Mouse (Mus musculus): ENCODE data around the gene M1ap.

Gene M1ap

DNA sequence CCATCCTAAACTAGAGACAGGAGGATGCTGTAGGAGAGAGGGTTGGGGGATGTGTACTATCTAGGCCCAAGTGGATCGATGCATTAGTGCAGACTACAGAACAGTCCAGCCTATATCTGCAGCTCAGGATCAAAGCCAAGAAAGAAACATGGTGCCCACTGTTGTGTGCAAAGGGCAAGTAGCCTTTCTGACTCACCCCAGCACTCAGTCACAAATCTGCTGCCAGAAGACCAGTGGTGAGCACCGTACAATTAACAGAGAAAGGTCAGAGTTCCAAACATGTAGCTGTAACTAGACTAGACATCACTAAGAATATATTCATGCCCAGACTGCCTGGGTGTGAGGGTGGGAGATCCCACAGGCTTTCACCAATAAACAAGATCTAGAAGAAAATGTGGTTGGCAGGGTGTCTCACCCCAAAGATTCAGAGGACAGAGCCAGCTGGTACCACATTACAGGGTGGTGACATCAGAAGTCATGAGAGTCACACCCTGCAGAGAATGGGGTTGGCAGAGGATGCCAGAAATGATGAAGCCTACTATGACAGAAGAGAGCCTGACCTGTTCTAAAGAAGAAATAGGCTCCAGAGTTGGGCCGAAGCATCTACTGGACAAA is 12.0 kb upstream of the M1ap start:
- DNase-seq (ENCODE audit: low spot score in 2 of 2) = no peak

DNA sequence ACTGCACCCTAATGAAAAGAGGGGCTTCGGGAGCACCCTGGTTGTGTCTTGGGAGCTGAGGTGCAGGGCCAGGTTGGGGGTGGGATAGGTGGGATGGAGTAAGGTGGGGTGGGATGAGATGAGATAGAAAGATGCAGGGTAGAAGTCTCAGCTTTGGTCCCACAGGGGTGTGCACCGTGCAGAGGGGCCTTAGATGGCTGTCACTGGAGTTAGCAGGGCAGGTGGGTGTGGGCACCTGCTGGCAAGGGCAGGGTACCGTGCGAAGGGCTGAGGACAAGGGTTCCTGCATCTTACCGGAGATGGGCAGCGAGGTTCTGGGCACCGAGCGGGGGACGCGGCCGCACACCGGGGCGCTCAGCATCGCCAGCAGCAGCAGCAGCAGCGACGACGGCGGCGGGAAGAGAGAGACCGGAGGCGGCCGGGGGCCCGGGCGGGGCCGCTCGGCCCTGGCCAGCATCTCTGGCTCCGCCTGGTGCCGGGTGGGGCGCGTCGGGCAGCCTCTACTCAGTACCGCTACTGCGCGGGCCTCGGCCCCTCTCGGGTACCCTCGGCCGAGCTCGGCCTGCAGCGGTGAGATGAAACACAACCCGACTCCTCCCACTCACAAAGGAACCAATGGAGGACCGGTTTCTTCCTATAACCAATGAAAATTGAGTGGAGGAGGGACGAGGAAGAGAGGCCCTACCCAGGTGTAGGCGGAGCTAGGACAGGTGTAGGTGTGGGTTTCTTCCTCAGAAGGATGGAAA is 7.4 kb upstream of the M1ap start, which contains the start of gene Sema4f:
Sema4f (minus strand) TSS at position 603 of the 746 bp plus-strand sequence.
- DNase-seq (ENCODE audit: low spot score in 2 of 2) = peak in 1 of 2 experiments; percentile 20

DNA sequence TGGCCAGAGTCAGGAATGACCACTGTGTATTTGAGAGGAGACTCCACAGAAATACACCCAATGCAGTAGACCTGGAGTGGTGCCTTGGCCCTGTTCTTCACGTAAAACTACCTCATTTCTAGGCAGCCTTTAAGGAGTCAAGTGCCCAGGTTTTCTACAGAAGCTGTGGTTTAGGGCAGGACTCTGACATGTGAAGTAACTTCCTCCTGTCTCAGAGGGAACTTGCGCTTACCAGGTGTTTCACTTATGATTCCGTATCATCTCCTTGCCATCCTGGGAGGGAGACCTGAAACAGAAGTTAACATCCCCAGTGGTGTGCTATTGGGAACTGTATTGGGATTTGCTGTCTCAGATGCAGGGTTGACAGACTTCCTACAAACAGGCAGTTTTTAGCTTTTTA is 5.9 kb upstream of the M1ap start:
- no peak for DNase-seq (ENCODE audit: low spot score in 2 of 2)

DNA sequence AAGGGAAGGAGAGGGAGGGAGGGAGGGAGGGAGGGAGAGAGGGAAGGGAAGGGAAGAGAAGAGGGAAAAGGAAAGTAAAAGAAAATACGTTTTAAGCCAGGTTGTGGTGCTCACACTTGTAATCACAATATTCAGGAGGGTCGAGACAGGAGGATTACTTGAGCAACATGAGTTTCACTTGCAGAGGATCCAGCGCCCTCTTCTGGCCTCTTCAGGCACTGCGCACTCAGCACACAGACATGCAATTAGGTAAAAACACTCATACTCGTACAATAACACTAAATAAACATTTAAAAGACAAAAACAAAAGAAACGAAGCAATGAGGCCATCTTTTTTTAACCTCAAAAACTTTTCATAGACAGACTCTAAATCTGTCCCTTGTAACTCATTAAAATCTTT is 952 bp upstream of the M1ap start:
- DNase-seq (ENCODE audit: low spot score in 2 of 2) = no peak

DNA sequence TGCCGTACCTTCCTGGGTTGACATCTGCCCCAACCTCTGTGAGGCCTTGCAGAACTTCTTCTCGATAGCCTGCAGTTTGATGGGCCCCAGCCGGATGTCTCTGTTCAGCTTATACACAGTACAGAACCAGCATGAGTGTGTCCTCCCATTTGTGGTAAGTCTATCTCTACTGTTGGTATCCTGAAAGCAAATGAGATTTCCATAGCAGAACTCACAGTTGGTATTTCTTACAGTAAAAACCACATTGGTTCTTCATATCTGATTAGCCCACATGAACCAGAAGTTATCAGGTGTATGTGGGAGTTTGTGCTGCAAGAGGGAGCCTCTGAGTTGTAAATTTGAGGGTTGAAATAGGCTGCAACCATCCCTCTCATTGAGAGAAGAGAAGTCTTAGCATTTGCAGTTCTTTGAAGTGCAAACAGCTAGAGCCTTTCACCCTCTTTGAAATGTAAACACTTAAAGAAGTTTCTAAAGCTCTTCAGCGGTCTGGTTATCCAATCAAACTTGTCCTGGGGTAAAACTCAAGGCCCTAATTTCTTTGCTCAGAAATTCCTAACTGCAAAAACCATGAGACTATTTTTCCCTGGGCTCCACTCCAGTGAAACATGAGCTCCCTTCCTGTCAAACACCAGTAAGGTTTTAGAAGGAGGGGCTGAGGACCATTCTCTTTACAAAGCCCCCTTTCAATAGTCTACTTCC is 10.0 kb downstream of the M1ap start:
- DNase-seq (ENCODE audit: low spot score in 2 of 2) = no peak

DNA sequence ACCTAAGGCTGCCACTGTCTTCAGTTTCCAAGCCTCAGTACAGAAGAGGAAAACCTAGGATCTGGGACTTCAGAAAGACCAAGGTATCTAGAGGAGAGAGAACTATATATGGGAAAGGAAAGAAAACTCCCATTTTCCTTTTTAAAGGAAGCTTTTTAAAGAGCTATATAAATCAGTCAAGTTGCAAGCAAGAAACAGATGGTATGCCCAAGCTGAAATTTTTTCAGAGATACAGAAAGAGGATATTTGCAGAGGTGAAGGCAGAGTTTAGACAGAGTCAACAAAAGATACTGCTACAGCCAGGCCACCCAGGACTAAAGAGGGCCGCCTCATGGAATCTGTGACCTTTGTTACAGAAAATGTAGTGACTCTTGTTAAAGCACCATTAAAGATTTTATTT is 15.0 kb downstream of the M1ap start:
- no peak for DNase-seq (ENCODE audit: low spot score in 2 of 2)

DNA sequence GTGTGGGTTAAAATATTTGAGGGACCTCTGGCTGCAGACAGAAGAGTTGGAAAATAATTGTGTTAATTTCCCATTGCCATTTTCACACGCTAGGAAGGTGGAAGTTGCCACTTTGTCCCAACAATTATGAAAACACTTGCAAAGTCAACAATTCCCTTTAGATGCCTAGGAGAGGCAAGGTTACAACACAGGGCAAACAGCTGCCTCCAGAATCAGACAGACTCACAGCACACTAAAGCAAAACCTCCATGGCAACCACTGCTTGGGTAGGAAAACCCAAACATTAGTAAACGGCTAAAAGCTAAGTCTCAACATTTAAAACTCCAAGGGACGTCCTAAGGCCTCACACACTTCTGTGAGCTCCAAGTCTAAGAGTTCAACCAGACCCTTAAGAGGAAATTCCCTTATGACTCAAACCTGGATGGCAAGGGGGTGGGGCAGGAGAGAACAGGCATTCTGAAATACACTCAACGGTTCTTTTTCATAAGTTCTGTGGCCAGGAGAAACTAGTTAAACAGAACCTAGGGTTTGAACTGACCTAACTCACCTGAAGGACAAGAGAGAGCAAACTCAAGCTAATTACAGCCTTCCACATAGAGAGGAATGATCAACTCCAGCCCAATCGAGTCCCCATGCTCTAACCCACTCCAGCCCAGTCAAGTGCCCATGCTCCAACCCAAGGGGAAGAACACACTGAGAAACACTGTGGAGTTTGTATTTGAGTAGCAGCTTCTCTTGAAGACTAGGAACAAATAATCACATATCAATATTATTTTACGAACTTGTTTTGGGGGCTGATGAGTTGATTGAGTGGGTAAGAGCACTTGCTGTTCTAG is 22.8 kb downstream of the M1ap start:
- DNase-seq (ENCODE audit: low spot score in 2 of 2) = no peak

DNA sequence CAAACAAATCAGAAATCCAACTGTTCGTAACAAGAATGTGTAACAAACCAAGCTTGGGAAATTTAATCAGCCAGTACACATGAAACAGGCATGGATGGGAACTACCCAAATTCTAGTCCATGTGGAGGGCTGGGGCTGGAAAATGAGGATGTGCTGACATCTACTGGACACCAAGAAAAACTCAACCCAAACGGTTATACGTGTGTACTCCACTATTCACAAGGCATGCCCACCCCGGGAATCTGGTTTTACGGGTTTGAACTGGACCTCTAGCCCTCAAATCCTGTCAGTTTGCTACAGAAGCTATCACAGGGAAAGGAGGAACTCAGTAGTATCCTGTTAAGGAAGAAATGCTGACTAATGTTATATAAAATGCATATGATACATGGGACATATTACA is 24.3 kb downstream of the M1ap start:
- DNase-seq (ENCODE audit: low spot score in 2 of 2) = peak; percentile 18 to 39

DNA sequence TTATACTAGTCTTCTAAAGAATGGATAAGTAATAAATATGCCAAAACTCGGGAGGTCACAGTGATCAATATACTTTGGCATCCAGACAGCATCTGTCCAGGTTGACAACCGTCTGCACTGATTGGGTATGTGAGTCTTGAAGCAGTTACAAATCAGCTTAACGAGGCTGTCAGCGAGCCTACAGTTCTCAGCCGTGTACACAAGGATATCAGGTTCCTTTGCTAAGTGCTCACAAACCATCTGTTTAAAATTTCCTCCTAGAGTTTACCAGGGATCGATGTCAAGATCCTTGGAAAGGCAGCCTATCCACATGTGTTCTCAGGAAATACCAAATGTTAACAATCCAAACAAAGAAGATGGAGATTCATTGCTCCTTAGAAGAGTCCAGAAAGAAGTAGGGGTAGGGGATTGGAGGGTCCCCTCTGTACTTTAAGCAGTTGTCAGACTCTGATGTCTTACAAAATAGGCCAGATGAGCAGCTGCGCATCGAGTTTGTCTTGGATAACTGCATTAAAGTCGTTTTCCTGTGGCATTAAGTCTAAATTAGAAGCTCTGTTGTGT is 40.8 kb downstream of the M1ap start:
- DNase-seq (ENCODE audit: low spot score in 2 of 2) = no peak

DNA sequence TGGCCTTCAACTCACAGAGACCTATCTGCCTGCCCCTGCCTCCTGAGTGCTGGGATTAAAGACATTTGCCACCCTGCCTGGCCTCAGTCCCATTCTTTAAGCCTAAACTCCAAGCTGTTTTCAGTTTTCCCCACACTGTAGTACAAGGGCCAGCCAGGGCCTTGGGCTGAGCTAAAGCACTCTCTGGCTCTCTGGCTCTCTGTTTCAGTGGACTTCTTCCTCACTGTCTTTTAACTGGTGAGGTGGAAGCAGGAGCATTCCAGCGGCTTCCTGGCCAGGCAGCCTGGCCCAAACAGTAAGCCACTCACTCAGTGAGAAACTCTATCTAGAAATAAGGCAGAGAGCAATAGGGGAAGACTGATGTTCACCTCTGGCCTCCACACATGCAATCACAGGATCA is 47.0 kb downstream of the M1ap start:
- DNase-seq (ENCODE audit: low spot score in 2 of 2) = no peak

DNA sequence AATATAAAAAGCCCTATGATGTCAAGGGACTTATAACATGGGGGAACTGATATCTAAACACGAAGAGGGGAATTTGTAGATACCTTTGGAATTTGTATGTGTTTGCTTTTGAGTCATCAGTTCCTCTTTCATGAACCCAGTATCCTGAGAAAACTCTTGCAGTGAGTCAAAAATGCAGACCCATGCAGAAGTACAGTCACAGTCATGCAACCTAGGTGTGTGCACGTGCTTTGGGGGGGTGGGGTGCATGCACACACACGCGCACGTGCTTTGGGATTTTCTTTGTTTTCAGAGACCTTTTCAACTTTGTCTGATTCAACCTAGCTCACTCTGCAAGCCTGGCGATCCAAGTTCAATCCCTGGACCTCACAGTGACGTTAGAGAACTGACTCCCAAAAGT is 47.7 kb downstream of the M1ap start:
- DNase-seq (ENCODE audit: low spot score in 2 of 2) = no peak

DNA sequence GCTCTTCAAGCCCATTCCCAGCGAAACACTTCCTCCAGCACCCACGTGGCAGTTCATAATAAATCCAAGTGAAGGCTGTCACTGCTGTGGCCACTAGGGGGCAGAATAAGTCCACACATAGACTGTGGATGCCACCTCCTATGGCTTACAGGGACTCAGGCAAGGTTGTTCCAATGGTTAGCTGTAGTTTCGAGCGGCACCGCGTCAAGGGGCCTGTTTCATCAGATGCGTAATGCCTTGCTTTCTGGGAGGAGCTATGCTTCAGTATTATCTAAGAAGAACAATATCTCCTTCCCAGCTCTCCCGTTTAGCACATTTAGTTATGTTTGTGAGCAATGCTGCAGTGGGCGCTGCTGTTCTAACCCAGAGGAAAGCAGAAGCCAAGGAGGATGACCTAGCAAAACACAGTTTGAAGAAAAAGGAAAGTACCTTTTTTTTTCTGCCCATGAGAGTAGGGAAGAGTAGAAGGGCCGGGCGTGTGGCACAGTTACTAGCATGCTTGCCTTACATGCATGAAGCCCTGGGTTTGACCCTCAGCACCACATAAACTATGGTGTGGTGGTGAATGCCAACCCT is 50.1 kb downstream of the M1ap start:
- DNase-seq (ENCODE audit: low spot score in 2 of 2) = peak; percentile 75 to 89

DNA sequence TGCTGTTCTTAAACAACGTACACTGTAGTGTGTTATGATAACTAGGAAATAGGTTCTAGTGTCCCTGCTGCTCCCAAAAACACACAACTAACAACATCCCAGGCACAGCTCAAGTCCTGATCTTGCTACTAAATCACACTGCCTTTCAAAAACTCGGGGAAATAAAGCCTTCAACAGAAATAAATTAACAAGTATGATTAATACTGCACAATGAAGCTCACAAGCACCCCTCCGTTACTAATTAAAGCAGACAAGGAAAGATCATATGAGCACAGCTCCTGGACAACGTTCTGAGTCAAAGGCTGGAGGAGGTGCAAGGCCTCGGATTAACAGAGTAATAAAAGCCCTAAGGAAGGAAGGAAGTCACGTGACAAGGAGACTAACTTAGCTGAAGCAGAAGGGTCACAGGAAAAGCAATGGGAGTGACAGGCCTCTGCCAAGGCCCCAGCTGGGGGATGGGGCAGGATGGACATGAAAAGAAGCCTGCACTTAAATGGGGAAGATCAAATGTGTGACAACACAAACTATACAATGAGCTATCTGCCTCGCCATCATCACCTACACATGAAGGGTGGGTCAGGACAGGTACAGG is 50.9 kb downstream of the M1ap start:
- DNase-seq (ENCODE audit: low spot score in 2 of 2) = no peak

DNA sequence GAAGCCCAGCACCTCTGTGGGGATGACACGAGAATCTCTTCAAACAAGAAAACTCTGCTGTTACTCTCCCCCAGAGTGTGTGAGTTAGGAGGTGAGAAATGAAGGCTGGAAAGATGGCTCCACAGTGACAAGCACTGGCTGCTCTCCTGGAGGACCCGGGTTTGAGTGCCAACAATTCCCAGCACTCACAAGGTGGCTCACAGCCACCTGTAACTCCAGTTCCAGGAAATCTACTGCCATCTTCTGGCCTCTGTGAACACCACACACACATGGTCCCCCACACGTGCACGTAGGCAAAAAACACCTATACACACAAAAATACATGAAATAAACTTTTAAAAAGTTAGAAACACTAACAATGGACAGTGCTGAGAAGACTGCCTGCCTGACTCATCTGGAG is 51.6 kb downstream of the M1ap start:
- no peak for DNase-seq (ENCODE audit: low spot score in 2 of 2)

DNA sequence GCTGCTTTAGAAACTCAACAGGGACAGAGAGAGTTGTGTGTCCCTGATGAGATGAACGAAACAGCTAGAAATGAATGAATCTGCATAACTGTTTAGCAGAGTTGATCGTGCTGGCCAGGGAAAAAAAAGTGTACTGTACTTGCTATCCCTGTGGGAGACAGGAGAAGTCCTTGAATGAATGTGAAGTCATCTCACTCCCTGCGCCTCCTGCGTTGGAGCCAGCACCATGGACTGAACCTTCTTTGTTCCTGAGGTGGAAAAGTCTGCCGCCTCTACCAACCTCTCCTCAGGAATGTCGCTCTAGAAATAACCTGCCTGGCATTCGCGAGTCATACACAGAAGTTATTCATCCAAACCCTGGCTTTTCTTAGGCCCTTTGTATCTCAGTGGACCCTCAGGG is 53.3 kb downstream of the M1ap start:
- no peak for DNase-seq (ENCODE audit: low spot score in 2 of 2)

DNA sequence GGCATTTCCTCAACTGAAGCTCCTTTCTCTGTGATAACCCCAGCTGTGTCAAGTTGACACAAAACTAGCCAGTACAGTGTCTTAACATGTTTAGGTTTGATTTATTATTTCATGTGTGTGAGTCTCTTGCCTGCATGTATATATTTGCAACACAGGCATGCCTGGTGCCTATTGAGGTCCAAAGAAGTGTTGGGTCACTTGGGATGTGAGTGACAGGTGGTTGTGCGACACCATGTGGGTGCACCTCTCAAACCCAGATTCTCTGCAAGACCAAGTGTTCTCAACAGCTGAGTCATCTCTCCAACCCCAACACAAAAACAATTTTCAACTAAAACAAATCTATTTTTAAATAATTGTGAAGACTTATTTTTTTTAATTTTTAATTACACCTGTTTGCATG is 56.4 kb downstream of the M1ap start:
- DNase-seq (ENCODE audit: low spot score in 2 of 2) = no peak

DNA sequence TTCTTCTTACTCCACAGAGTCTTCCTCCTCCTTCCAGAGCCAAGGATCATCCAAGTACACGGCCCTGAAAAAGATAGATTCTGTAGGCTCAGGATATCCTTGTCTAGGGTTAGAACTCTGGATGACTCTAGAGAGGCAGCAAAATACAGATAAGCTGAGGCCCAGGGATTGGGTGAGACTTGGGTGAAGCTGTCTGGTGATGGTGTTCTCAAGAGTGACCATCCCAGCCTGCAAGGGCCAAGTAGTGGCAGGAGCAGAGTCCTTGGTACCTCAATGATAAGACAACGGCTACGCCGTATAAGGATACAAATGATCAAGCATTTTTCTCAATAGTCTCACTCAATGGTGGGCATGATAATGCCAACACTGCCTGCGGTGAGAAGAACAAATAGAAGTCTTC is 57.1 kb downstream of the M1ap start:
- no peak for DNase-seq (ENCODE audit: low spot score in 2 of 2)

DNA sequence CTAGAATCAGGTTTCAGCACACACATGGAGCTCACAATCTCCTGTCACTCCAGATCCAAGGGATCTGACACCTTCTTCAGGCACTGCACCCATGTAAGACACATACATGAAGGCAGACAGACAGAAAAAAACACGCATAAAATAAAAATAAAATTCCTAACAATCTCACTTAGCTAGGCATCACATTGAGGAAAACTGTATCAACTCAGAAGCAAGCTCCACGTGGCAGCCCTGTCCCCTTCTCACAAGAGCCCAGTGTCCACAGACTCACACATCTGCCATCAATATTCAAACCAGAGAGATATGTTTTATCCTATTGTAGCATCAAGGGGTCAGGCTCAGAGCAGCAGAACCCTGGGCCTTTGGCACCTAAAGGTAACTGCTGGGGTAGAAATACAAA is 57.6 kb downstream of the M1ap start:
- no peak for DNase-seq (ENCODE audit: low spot score in 2 of 2)

DNA sequence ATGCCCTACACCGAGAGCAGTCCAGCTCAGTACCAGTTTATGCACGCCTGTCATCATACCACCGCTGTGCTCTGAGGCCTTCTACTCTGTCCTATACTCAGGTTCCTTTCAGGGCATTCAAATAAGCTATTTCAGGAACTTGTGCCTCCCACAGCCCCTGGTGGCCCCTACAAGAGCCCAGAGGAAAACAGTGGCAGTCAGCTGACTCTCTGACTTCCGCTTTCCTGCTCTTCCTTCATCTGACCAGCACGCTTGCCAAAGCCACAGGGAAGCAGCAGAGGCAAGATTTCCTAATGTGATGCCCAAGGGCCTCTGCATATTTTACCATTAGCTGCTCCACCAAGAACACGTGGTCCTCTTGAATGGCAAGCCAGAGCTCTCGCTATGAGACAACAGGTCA is 58.2 kb downstream of the M1ap start:
- DNase-seq (ENCODE audit: low spot score in 2 of 2) = no peak

DNA sequence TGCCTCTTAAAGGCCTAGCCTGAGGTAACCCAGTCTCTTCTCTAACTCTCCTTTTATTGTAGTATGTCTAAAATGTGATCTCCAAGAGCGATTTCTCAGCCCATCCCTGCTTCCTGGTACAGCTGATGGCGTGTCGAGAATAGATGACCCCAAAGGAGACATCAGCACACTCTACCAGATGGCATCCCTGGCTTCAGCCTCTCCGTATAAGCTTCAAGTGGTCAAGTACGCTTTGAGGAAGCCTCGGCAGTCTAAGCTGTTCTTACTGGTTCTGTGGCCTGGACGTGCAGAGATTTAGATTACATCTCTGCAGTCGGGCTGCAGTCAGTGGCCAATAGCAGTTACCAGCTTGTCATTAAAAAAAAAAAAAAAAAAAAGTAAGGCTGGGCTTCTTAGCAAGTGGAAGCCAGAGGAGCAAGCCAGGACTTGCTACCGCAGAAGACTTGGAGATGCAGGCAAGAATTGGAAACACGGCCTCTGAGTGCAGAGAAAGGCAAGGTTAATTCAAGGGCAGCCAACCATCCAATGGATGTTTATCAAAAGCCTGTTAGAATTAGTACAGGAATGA is 58.8 kb downstream of the M1ap start:
- DNase-seq (ENCODE audit: low spot score in 2 of 2) = peak in 1 of 2 experiments; percentile 22

DNA sequence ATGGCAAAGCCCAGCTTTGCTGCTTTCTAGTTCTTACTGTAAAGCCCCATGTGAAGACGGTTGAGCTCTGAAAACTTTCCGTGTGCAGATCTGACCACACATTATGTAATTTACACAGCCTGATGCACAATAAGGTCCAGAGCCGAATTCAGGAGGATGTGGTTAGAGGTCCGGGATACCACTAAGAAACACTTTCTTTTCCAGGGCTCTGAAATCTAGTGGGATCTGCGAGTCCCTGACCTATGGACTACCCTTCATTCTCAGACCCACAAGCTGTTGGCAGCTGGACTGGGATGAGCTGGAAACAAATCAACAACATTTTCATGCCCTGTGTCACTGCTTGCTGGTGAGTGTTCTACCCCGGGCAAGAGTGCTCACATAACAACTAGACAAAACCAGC is 59.4 kb downstream of the M1ap start:
- no peak for DNase-seq (ENCODE audit: low spot score in 2 of 2)

Data from urinary bladder, adult 18-20 months (tissue).